Mouse (Mus musculus): Measurements from ENCODE around the gene Fzr1.

GRCm38 (mm10) chr10:81325781-81326180, 52.5 kb downstream of the Fzr1 start:
- no peak for TF ChIP-seq CTCF (IDR thresholded peaks at IDR 0.05; ENCODE audit: borderline replicate concordance, control insufficient read depth, extremely low read depth, insufficient read depth, low read length, poor library complexity)
- TF ChIP-seq POLR2A (IDR thresholded peaks at IDR 0.05; ENCODE audit: control insufficient read depth, extremely low read depth, insufficient read depth, low read length, poor library complexity), result no peak

Data from thymus, adult 2 months (tissue).